Mouse (Mus musculus) spleen, adult 2 months (tissue): ENCODE measurements around the gene 4921504E06Rik. TPM values are rescaled to one million over a fixed set of nuclear protein-coding genes. Genes with fewer than 3 reads are reported as not detected.

ENCODE experiments used
- DNase-seq, 2 experiments: peaks; one replicate each; pipeline versions ENCODE4 v3.0.0 to v3.0.0-alpha.2; 2012 to 2021; ENCODE audit warnings: low spot score in 2 of 2, low read depth in 1 of 2
- H3K27ac ChIP-seq: fragments of 200-500 bp; 2 replicates; pipeline ENCODE4 v1.5.1; 2012; ENCODE audit warnings: low read length, inconsistent platforms; ENCODE audit not compliant: insufficient read depth
- H3K27me3 ChIP-seq: fragments of 200-500 bp; 2 replicates; pipeline ENCODE4 v1.6.1; 2012; ENCODE audit warnings: mild to moderate bottlenecking, moderate library complexity, low read length, inconsistent platforms; ENCODE audit not compliant: control insufficient read depth, insufficient read depth
- H3K36me3 ChIP-seq: fragments of 200-500 bp; 2 replicates; pipeline ENCODE4 v1.6.1; 2012; ENCODE audit warnings: mild to moderate bottlenecking, low read length, inconsistent platforms; ENCODE audit not compliant: control insufficient read depth, insufficient read depth
- H3K4me1 ChIP-seq: fragments of 200-500 bp; 2 replicates; pipeline ENCODE4 v1.6.1; 2011; ENCODE audit warnings: inconsistent platforms; ENCODE audit not compliant: control insufficient read depth, insufficient read depth, insufficient read length
- H3K4me3 ChIP-seq: fragments of 200-500 bp; 2 replicates; pipeline ENCODE4 v1.5.1; 2011; ENCODE audit warnings: mild to moderate bottlenecking, inconsistent platforms; ENCODE audit not compliant: insufficient read depth, insufficient read length; ENCODE audit errors: extremely low read depth
- CTCF ChIP-seq: fragments of 200-500 bp; IDR thresholded peaks from 2 replicates; pipeline ENCODE4 v1.5.1; 2011; ENCODE audit warnings: mild to moderate bottlenecking, inconsistent platforms; ENCODE audit not compliant: insufficient read depth, insufficient read length, insufficient replicate concordance; ENCODE audit errors: extremely low read depth
- POLR2A ChIP-seq: fragments of 200-500 bp; IDR thresholded peaks from 2 replicates; pipeline ENCODE4 v1.6.1; 2011; ENCODE audit warnings: low read depth, low read length, inconsistent platforms
- WGBS: fragments of 180-500 bp; shearing (Covaris S2); methylation state at CpG from one replicate; pipeline ENCODE4 v1.1.7; 2018; 5-methylcytosine and 5-hydroxymethylcytosine counted together
- polyA plus RNA-seq: library from polyadenylated mRNA; depleted of rRNA; stranded (reverse); fragments of >200 nt; gene quantifications from 2 replicates; pipeline ENCODE4 v1.2.3, GENCODE M21; 2012

4921504E06Rik gene
- polyA plus RNA-seq, 1 experiment: not detected

DNA sequence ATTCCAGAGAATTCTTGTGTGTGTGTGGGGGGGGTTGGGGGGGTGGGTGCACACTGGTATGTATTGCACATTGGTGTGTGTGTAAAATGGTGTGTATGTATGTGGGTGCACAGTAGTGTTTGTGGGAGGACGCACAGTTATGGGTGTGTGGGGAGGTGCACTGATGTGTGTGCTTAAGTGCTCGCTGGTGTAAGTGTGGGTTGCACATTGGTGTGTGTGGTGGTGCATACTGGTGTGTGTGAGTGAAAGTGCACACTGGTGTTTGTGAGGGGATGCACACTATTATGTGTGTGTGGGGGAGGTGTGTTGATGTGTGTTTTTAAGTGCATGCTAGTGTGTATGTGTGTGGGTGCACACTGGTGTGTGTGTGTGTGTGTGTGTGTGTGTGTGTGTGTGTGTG, 24.3 kb downstream of the 4921504E06Rik start:
- H3K4me1 ChIP-seq: peaks cover 5% of the 10 kb centered on the region; the same call in 1 of the 2 replicates
- no peak for DNase-seq
- no peaks in the 10 kb centered on the region for H3K27me3 ChIP-seq
- TF ChIP-seq CTCF (no peak), POLR2A (no peak)
- H3K36me3 ChIP-seq: no peaks in the 10 kb centered on the region
- WGBS: 66% methylated on average over 2 of the region's 2 CpGs
- no peak overlapping the region for H3K4me3 ChIP-seq
- no peak overlapping the region for H3K27ac ChIP-seq

DNA sequence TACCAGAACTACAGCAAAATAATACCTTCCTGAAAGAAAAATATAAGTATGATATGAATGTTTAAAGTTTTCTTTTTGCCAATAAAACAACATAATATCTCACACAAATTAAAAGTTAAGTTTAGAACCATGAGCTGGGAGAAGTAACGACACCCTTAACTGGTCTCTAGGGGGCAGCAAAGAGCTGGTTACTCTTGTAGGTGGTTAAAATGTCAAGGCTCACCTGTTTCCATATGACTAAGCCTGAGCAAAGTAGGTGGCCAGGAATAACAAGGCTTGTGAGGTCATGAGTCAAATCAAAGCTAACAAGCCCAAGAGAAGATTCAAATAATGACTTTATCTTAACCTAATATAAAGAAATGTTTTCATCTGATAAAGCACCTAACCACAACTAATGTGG, 24.9 kb downstream of the 4921504E06Rik start:
- Histone ChIP-seq H3K4me1 (peaks cover 5% of the 10 kb centered on the region; the same call in 1 of the 2 replicates), H3K27me3 (no peaks in the 10 kb centered on the region), H3K4me3 (no peak overlapping the region), H3K27ac (no peak overlapping the region), H3K36me3 (no peaks in the 10 kb centered on the region)
- no peak for TF ChIP-seq POLR2A
- TF ChIP-seq CTCF: peak; percentile 10; the same call in 1 of the 2 replicates
- peak; percentile 64 to 75 for DNase-seq
- WGBS: 0% methylated on average over 1 of the region's 1 CpGs

DNA sequence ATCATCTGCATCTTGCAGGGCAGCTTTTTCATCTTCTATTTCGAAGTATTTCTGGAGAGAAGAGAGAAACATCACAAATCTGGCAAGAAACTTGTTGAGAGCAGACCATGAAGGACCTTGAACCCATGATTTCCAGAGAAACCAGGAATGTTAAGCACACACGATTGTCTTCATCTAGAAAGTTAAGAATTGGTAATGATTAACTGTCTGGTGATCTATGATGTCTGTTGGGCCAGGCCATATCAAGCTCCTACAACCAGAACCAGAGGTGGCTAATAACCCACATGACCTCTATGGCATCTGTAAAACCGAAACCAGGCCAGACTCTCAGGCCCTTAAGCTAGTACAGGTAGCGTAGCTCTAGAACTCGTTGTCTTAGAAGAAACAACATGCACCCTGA, 29.6 kb downstream of the 4921504E06Rik start:
- TF ChIP-seq CTCF: no peak
- TF ChIP-seq POLR2A: no peak
- no peaks in the 10 kb centered on the region; the same call in 1 of the 2 replicates for H3K27me3 ChIP-seq
- 82% methylated on average over 5 of the region's 5 CpGs for WGBS
- DNase-seq: no peak
- no peaks in the 10 kb centered on the region for H3K4me1 ChIP-seq
- no peak overlapping the region for H3K27ac ChIP-seq
- no peaks in the 10 kb centered on the region for H3K36me3 ChIP-seq
- no peak overlapping the region for H3K4me3 ChIP-seq

DNA sequence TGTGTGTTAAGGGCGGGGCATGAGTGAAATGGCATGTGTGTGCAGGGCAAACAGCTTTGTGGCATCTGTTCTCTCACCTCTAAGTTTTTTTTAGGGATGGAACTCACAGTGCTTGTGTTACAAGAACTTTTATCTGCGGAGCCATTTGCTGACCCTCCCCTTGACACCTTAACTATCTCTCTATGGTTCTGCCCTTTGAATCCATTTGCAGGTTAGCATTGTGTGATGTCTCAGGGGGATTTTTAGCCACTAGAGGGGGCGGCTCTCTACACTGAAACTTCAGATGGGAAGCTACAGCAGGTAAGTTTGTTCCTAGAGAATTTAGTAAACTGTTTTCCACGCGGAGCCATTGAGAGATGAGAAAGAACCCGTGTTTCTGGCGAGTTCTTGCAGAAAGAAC, 32.1 kb downstream of the 4921504E06Rik start:
- H3K27ac ChIP-seq: no peak overlapping the region
- WGBS: 33% methylated on average over 7 of the region's 7 CpGs
- DNase-seq: peak in 1 of 2 experiments; percentile 52
- no peak for TF ChIP-seq POLR2A
- TF ChIP-seq CTCF: no peak
- H3K4me1 ChIP-seq: no peaks in the 10 kb centered on the region
- H3K4me3 ChIP-seq: no peak overlapping the region
- no peaks in the 10 kb centered on the region for H3K36me3 ChIP-seq
- no peaks in the 10 kb centered on the region; the same call in 1 of the 2 replicates for H3K27me3 ChIP-seq

DNA sequence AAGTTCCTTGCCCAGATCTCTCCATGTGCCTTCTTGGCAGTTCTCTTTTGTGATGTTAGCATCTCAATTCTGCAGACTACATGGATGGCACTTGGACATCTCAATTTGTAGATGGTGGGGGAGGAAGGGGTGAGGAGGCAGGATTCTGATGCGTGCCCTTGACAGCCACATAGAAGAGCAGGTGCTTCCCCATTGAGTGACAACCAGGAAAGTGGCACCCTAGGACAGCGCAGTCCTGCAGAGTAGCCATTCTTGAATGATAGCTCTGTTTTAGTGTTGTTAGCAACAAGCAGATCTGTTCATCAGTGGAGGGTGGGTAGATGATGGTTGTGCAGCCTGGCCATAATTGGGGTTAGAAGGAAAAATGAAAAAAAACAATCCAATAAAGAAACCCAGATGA, 33.1 kb downstream of the 4921504E06Rik start:
- no peak overlapping the region for H3K27ac ChIP-seq
- no peaks in the 10 kb centered on the region for H3K4me1 ChIP-seq
- H3K27me3 ChIP-seq: no peaks in the 10 kb centered on the region; the same call in 1 of the 2 replicates
- TF ChIP-seq POLR2A: no peak
- TF ChIP-seq CTCF: no peak
- DNase-seq: no peak
- no peak overlapping the region for H3K4me3 ChIP-seq
- WGBS: 80% methylated on average over 2 of the region's 2 CpGs
- H3K36me3 ChIP-seq: no peaks in the 10 kb centered on the region

DNA sequence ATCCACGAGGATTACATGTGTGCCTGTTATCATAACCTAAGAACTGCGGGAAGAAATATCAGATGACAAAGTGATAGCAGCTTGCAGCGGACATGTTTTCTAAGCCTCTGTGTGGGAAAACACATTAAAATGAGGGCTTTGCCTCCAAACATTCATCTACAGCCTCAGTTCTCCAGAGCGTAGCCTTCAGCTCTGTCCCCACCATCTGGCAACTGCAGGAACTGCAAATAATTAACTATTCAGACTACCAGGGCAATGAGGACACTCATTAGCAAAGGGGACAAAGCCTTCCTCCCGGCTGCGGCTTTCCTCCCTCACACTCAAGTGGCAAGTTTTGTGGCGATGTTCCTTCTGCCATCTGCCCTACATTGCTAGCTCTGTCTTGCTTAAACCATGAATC, 33.9 kb downstream of the 4921504E06Rik start:
- Histone ChIP-seq H3K4me1 (no peaks in the 10 kb centered on the region), H3K36me3 (no peaks in the 10 kb centered on the region), H3K27me3 (no peaks in the 10 kb centered on the region; the same call in 1 of the 2 replicates), H3K4me3 (no peak overlapping the region), H3K27ac (no peak overlapping the region)
- 6% methylated on average over 7 of the region's 7 CpGs for WGBS
- DNase-seq: peak in 1 of 2 experiments; percentile 60
- TF ChIP-seq CTCF (peak; percentile 29; the same call in 1 of the 2 replicates), POLR2A (no peak)

DNA sequence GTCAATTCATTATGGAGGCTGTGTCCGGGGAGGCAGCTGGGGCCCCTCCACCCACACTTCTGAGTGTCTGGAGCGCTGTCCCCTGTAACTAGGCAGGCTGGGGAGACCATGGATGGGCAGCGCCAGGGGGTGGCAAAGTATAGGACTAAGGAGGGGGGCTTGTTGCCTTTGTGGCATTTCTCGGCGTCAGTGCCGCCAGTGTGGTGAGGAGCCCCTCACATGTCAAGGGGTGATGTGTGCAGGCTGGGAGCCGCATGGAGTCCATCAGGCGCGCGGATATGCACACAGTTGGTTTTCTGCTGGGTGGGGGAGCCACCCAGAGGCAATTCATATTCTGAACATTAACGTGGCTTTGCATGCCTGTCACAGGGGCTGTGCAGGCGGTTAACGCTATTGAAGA, 35.8 kb downstream of the 4921504E06Rik start:
- no peak overlapping the region for H3K4me3 ChIP-seq
- H3K4me1 ChIP-seq: no peaks in the 10 kb centered on the region
- TF ChIP-seq CTCF: no peak
- no peak for TF ChIP-seq POLR2A
- no peaks in the 10 kb centered on the region for H3K36me3 ChIP-seq
- no peak overlapping the region for H3K27ac ChIP-seq
- DNase-seq: no peak
- WGBS: 64% methylated on average over 13 of the region's 13 CpGs
- no peaks in the 10 kb centered on the region; the same call in 1 of the 2 replicates for H3K27me3 ChIP-seq
